Mouse (Mus musculus): ENCODE measurements around the gene Olfr558. TPM values are rescaled to one million over a fixed set of nuclear protein-coding genes. Genes with fewer than 3 reads are reported as not detected.

Gene Olfr558
- total and polyA plus RNA-seq, 2 experiments from 2014 or later: 1.2 to 2.2 TPM

DNA sequence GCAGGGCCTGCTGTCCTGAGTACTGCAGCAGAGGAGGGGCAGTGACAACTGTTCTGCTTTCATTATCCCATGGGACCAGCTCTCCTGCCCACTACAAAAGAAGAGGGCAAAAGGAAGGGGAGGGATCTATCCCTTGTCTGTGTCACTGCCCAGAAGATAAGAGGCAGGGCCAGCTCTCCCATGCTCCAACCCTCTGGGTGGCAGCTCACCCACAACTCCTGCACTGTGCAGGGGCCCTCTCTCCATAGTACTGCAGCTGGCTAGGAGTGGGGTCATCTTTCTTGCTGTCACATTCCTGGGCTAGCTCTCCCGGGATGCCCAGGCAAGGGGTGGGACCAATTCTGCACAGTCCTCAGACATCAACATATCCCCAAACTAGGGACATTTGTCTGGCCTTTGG lies 31.8 kb downstream of the Olfr558 start:
- TF ChIP-seq EP300 (IDR thresholded peaks at IDR 0.05; ENCODE audit: low read depth) (no peak), CTCF (IDR thresholded peaks at IDR 0.05; ENCODE audit: low read depth) (no peak)
- WGBS: 33% methylated on average over 1 of the region's 1 CpGs
- ATAC-seq (ENCODE audit: insufficient read depth, low read depth) (no peak), DNase-seq (ENCODE audit: low spot score) (no peak)
- Histone ChIP-seq H3K4me2 (ENCODE audit: low read depth, low read length) (no peak overlapping the region), H3K9me3 (replicated peaks; ENCODE audit: control insufficient read depth, low read length) (no peaks in the 10 kb centered on the region), H3K27ac (ENCODE audit: low read depth) (no peak overlapping the region), H3K4me3 (ENCODE audit: low read depth, low read length) (no peak overlapping the region), H3K27me3 (ENCODE audit: control insufficient read depth, insufficient read depth, low read length) (no peaks in the 10 kb centered on the region), H3K4me1 (ENCODE audit: control insufficient read depth, insufficient read depth) (no peaks in the 10 kb centered on the region), H3K36me3 (replicated peaks; ENCODE audit: control insufficient read depth, insufficient read depth, low read length) (no peaks in the 10 kb centered on the region), H3K9ac (replicated peaks; ENCODE audit: low read depth, low read length) (no peak overlapping the region)

DNA sequence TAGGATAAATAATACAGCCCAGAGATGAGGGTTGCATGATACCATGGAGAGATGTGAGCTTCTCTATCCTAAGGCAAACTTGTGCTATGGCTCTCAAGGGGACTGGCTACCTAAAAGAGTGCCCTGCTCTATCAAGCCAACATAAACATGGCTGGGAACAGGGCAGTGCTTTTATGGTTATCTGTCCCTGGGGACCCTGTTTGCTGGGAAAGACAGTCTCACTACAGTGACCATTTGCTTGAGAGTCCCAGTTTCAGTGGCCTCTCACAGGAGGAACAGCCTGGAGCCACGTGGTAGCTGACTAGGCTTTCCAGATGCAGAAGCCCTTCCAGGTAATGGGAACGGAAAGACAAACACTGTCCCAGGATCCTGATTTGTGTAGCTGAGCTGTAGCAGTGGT lies 35.7 kb downstream of the Olfr558 start:
- no peaks in the 10 kb centered on the region for H3K27me3 ChIP-seq (ENCODE audit: control insufficient read depth, insufficient read depth, low read length)
- H3K4me2 ChIP-seq (ENCODE audit: low read depth, low read length): no peak overlapping the region
- WGBS: 61% methylated on average over 2 of the region's 2 CpGs
- no peak overlapping the region for H3K4me3 ChIP-seq (ENCODE audit: low read depth, low read length)
- H3K27ac ChIP-seq (ENCODE audit: low read depth): no peak overlapping the region
- no peak overlapping the region for H3K9ac ChIP-seq (replicated peaks; ENCODE audit: low read depth, low read length)
- no peak for ATAC-seq (ENCODE audit: insufficient read depth, low read depth)
- no peaks in the 10 kb centered on the region for H3K9me3 ChIP-seq (replicated peaks; ENCODE audit: control insufficient read depth, low read length)
- no peak for DNase-seq (ENCODE audit: low spot score)
- H3K36me3 ChIP-seq (replicated peaks; ENCODE audit: control insufficient read depth, insufficient read depth, low read length): no peaks in the 10 kb centered on the region
- TF ChIP-seq EP300 (IDR thresholded peaks at IDR 0.05; ENCODE audit: low read depth) (no peak), CTCF (IDR thresholded peaks at IDR 0.05; ENCODE audit: low read depth) (peak; percentile 2; the same call in 1 of the 2 replicates)
- H3K4me1 ChIP-seq (ENCODE audit: control insufficient read depth, insufficient read depth): no peaks in the 10 kb centered on the region

DNA sequence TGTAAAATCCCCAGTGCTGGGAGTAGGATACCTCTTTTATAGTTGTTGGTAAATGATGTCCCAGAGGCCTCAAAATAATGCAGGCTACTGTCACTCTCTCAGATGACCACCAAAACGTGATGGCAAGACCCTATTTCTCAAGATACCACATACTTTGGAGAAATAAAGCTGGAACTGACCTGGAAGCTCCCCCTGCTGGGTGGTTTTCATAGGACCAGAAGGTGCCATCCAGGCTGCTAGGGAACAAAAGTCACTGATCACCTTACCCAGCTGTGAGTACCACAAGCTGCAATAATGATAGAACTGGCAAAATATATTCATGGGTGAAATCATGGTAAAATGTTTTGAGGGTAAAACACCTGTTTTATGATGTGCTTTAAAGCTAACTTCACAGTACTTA lies 50.1 kb downstream of the Olfr558 start:
- no peak overlapping the region for H3K27ac ChIP-seq (ENCODE audit: low read depth)
- ATAC-seq (ENCODE audit: insufficient read depth, low read depth): no peak
- H3K4me1 ChIP-seq (ENCODE audit: control insufficient read depth, insufficient read depth): no peaks in the 10 kb centered on the region
- no peak overlapping the region for H3K4me2 ChIP-seq (ENCODE audit: low read depth, low read length)
- H3K36me3 ChIP-seq (replicated peaks; ENCODE audit: control insufficient read depth, insufficient read depth, low read length): no peaks in the 10 kb centered on the region
- H3K27me3 ChIP-seq (ENCODE audit: control insufficient read depth, insufficient read depth, low read length): no peaks in the 10 kb centered on the region
- H3K9ac ChIP-seq (replicated peaks; ENCODE audit: low read depth, low read length): no peak overlapping the region
- TF ChIP-seq CTCF (IDR thresholded peaks at IDR 0.05; ENCODE audit: low read depth): peak; percentile 39
- TF ChIP-seq EP300 (IDR thresholded peaks at IDR 0.05; ENCODE audit: low read depth): no peak
- DNase-seq (ENCODE audit: low spot score): no peak
- no peak overlapping the region for H3K4me3 ChIP-seq (ENCODE audit: low read depth, low read length)
- H3K9me3 ChIP-seq (replicated peaks; ENCODE audit: control insufficient read depth, low read length): no peaks in the 10 kb centered on the region
- WGBS: 3% methylated on average over 1 of the region's 1 CpGs

DNA sequence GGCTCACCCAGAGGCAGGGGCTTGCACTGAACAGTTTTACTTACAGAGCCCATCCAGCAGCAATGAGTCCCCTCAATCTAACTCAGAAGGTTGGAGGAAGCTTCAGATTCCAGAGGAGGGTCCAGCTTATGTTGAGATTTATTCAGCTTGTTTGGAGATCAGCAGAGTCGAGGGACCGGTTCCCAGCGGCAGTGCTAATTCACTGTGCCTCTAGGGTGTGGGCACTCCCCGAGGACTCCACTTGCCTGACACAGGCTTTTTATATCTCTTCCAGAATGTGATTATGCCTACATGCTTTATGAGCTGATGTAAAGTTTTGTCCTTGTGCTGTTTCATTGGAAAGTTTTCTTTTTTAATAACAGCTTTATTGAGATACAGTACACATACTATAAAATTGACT lies 57.3 kb downstream of the Olfr558 start, which contains the start of the genes Olfr560 and Olfr78:
Gene Olfr560 (minus strand): TSS at position 101 of the 400 bp plus-strand sequence.
Gene Olfr78 (minus strand): TSS at position 206 of the 400 bp plus-strand sequence.
- H3K4me3 ChIP-seq (ENCODE audit: low read depth, low read length): no peak within 1 kb of the TSS
- H3K4me1 ChIP-seq (ENCODE audit: control insufficient read depth, insufficient read depth): no peaks in the 10 kb centered on the region
- no peak within 1 kb of the TSS for H3K9ac ChIP-seq (replicated peaks; ENCODE audit: low read depth, low read length)
- DNase-seq (ENCODE audit: low spot score): no peak
- no peaks in the 10 kb centered on the region for H3K9me3 ChIP-seq (replicated peaks; ENCODE audit: control insufficient read depth, low read length)
- H3K36me3 ChIP-seq (replicated peaks; ENCODE audit: control insufficient read depth, insufficient read depth, low read length): no peaks in the 10 kb centered on the region
- 68% methylated on average over 4 of the region's 4 CpGs for WGBS
- no peak within 1 kb of the TSS for H3K27ac ChIP-seq (ENCODE audit: low read depth)
- TF ChIP-seq CTCF (IDR thresholded peaks at IDR 0.05; ENCODE audit: low read depth) (no peak), EP300 (IDR thresholded peaks at IDR 0.05; ENCODE audit: low read depth) (no peak)
- ATAC-seq (ENCODE audit: insufficient read depth, low read depth): no peak
- H3K27me3 ChIP-seq (ENCODE audit: control insufficient read depth, insufficient read depth, low read length): no peaks in the 10 kb centered on the region
- H3K4me2 ChIP-seq (ENCODE audit: low read depth, low read length): no peak within 1 kb of the TSS

Other genes starting within 250 kb of the Olfr558 start
- not detected in 2 replicates for gene Olfr543, start 220.5 kb upstream of the Olfr558 start, total RNA-seq (2014; rRNA removed; ENCODE audit: low replicate concordance)
- gene Olfr543, start 220.5 kb upstream of the Olfr558 start, polyA plus RNA-seq (2015; fragmentation: Nextera tagmentation; extraction: Ambion mirVana): not detected in 2 replicates
- gene Olfr544, start 213.9 kb upstream of the Olfr558 start, total RNA-seq (2014; rRNA removed; ENCODE audit: low replicate concordance): not detected in 2 replicates
- gene Olfr544, start 213.9 kb upstream of the Olfr558 start, polyA plus RNA-seq (2015; fragmentation: Nextera tagmentation; extraction: Ambion mirVana): not detected in 2 replicates
- not detected in 2 replicates for gene Olfr545, start 202.6 kb upstream of the Olfr558 start, total RNA-seq (2014; rRNA removed; ENCODE audit: low replicate concordance)
- not detected in 2 replicates for gene Olfr545, start 202.6 kb upstream of the Olfr558 start, polyA plus RNA-seq (2015; fragmentation: Nextera tagmentation; extraction: Ambion mirVana)
- gene Olfr547, start 167.5 kb upstream of the Olfr558 start, total RNA-seq (2014; rRNA removed; ENCODE audit: low replicate concordance): not detected in 2 replicates
- gene Olfr547, start 167.5 kb upstream of the Olfr558 start, polyA plus RNA-seq (2015; fragmentation: Nextera tagmentation; extraction: Ambion mirVana): not detected in 2 replicates
- not detected in 2 replicates for gene Olfr548-ps1, start 161.3 kb upstream of the Olfr558 start, total RNA-seq (2014; rRNA removed; ENCODE audit: low replicate concordance)
- gene Olfr548-ps1, start 161.3 kb upstream of the Olfr558 start, polyA plus RNA-seq (2015; fragmentation: Nextera tagmentation; extraction: Ambion mirVana): not detected in 2 replicates
- gene Olfr549, start 152.3 kb upstream of the Olfr558 start, total RNA-seq (2014; rRNA removed; ENCODE audit: low replicate concordance): not detected in 2 replicates
- not detected in 2 replicates for gene Olfr549, start 152.3 kb upstream of the Olfr558 start, polyA plus RNA-seq (2015; fragmentation: Nextera tagmentation; extraction: Ambion mirVana)
- gene Trim21, start 136.7 kb upstream of the Olfr558 start, total RNA-seq (2014; rRNA removed; ENCODE audit: low replicate concordance): 4.0 and 5.6 TPM in 2 replicates
- gene Trim21, start 136.7 kb upstream of the Olfr558 start, polyA plus RNA-seq (2015; fragmentation: Nextera tagmentation; extraction: Ambion mirVana): 0.22 and 0.32 TPM in 2 replicates
- not detected in 2 replicates for gene Olfr550, start 130.8 kb upstream of the Olfr558 start, total RNA-seq (2014; rRNA removed; ENCODE audit: low replicate concordance)
- not detected in 2 replicates for gene Olfr550, start 130.8 kb upstream of the Olfr558 start, polyA plus RNA-seq (2015; fragmentation: Nextera tagmentation; extraction: Ambion mirVana)
- gene Olfr551, start 110.3 kb upstream of the Olfr558 start, total RNA-seq (2014; rRNA removed; ENCODE audit: low replicate concordance): not detected in 2 replicates
- gene Olfr551, start 110.3 kb upstream of the Olfr558 start, polyA plus RNA-seq (2015; fragmentation: Nextera tagmentation; extraction: Ambion mirVana): not detected in 2 replicates
- gene Olfr552, start 104.4 kb upstream of the Olfr558 start, total RNA-seq (2014; rRNA removed; ENCODE audit: low replicate concordance): not detected in 2 replicates
- not detected in 2 replicates for gene Olfr552, start 104.4 kb upstream of the Olfr558 start, polyA plus RNA-seq (2015; fragmentation: Nextera tagmentation; extraction: Ambion mirVana)
- gene Olfr553, start 84.0 kb upstream of the Olfr558 start, total RNA-seq (2014; rRNA removed; ENCODE audit: low replicate concordance): not detected in 2 replicates
- not detected in 2 replicates for gene Olfr553, start 84.0 kb upstream of the Olfr558 start, polyA plus RNA-seq (2015; fragmentation: Nextera tagmentation; extraction: Ambion mirVana)
- not detected in 2 replicates for gene Olfr554, start 63.8 kb upstream of the Olfr558 start, total RNA-seq (2014; rRNA removed; ENCODE audit: low replicate concordance)
- not detected in 2 replicates for gene Olfr554, start 63.8 kb upstream of the Olfr558 start, polyA plus RNA-seq (2015; fragmentation: Nextera tagmentation; extraction: Ambion mirVana)
- not detected in 2 replicates for gene Olfr555, start 43.4 kb upstream of the Olfr558 start, total RNA-seq (2014; rRNA removed; ENCODE audit: low replicate concordance)
- gene Olfr555, start 43.4 kb upstream of the Olfr558 start, polyA plus RNA-seq (2015; fragmentation: Nextera tagmentation; extraction: Ambion mirVana): not detected in 2 replicates
- gene Olfr556, start 37.3 kb upstream of the Olfr558 start, total RNA-seq (2014; rRNA removed; ENCODE audit: low replicate concordance): not detected in 2 replicates
- not detected in 2 replicates for gene Olfr556, start 37.3 kb upstream of the Olfr558 start, polyA plus RNA-seq (2015; fragmentation: Nextera tagmentation; extraction: Ambion mirVana)
- gene Trim68, start 14.9 kb upstream of the Olfr558 start, total RNA-seq (2014; rRNA removed; ENCODE audit: low replicate concordance): 10.0 and 22.4 TPM in 2 replicates
- 8.3 and 8.9 TPM in 2 replicates for gene Trim68, start 14.9 kb upstream of the Olfr558 start, polyA plus RNA-seq (2015; fragmentation: Nextera tagmentation; extraction: Ambion mirVana)
- not detected in 2 replicates for gene Olfr557, start 6.3 kb upstream of the Olfr558 start, total RNA-seq (2014; rRNA removed; ENCODE audit: low replicate concordance)
- not detected in 2 replicates for gene Olfr557, start 6.3 kb upstream of the Olfr558 start, polyA plus RNA-seq (2015; fragmentation: Nextera tagmentation; extraction: Ambion mirVana)
- gene Olfr33, start 16.9 kb downstream of the Olfr558 start, total RNA-seq (2014; rRNA removed; ENCODE audit: low replicate concordance): not detected in 2 replicates
- gene Olfr33, start 16.9 kb downstream of the Olfr558 start, polyA plus RNA-seq (2015; fragmentation: Nextera tagmentation; extraction: Ambion mirVana): not detected in 2 replicates
- gene Olfr559, start 25.3 kb downstream of the Olfr558 start, total RNA-seq (2014; rRNA removed; ENCODE audit: low replicate concordance): not detected in 2 replicates
- gene Olfr559, start 25.3 kb downstream of the Olfr558 start, polyA plus RNA-seq (2015; fragmentation: Nextera tagmentation; extraction: Ambion mirVana): not detected in 2 replicates
- not detected in 2 replicates for gene Olfr560, start 57.2 kb downstream of the Olfr558 start, total RNA-seq (2014; rRNA removed; ENCODE audit: low replicate concordance)
- gene Olfr560, start 57.2 kb downstream of the Olfr558 start, polyA plus RNA-seq (2015; fragmentation: Nextera tagmentation; extraction: Ambion mirVana): not detected in 2 replicates
- 1.0 and 4.1 TPM in 2 replicates for gene Olfr78, start 57.3 kb downstream of the Olfr558 start, total RNA-seq (2014; rRNA removed; ENCODE audit: low replicate concordance)
- gene Olfr78, start 57.3 kb downstream of the Olfr558 start, polyA plus RNA-seq (2015; fragmentation: Nextera tagmentation; extraction: Ambion mirVana): 0.34 and 0.60 TPM in 2 replicates
- not detected in 2 replicates for gene Olfr561, start 69.0 kb downstream of the Olfr558 start, total RNA-seq (2014; rRNA removed; ENCODE audit: low replicate concordance)
- gene Olfr561, start 69.0 kb downstream of the Olfr558 start, polyA plus RNA-seq (2015; fragmentation: Nextera tagmentation; extraction: Ambion mirVana): not detected in 2 replicates
- gene Olfr564, start 101.3 kb downstream of the Olfr558 start, total RNA-seq (2014; rRNA removed; ENCODE audit: low replicate concordance): not detected in 2 replicates
- not detected in 2 replicates for gene Olfr564, start 101.3 kb downstream of the Olfr558 start, polyA plus RNA-seq (2015; fragmentation: Nextera tagmentation; extraction: Ambion mirVana)
- not detected in 2 replicates for gene Olfr566, start 156.6 kb downstream of the Olfr558 start, total RNA-seq (2014; rRNA removed; ENCODE audit: low replicate concordance)
- not detected in 2 replicates for gene Olfr566, start 156.6 kb downstream of the Olfr558 start, polyA plus RNA-seq (2015; fragmentation: Nextera tagmentation; extraction: Ambion mirVana)
- not detected in 2 replicates for gene Olfr568, start 174.9 kb downstream of the Olfr558 start, total RNA-seq (2014; rRNA removed; ENCODE audit: low replicate concordance)
- not detected in 2 replicates for gene Olfr568, start 174.9 kb downstream of the Olfr558 start, polyA plus RNA-seq (2015; fragmentation: Nextera tagmentation; extraction: Ambion mirVana)
- not detected in 2 replicates for gene Olfr569, start 188.7 kb downstream of the Olfr558 start, total RNA-seq (2014; rRNA removed; ENCODE audit: low replicate concordance)
- gene Olfr569, start 188.7 kb downstream of the Olfr558 start, polyA plus RNA-seq (2015; fragmentation: Nextera tagmentation; extraction: Ambion mirVana): not detected in 2 replicates
- gene Olfr570, start 192.4 kb downstream of the Olfr558 start, total RNA-seq (2014; rRNA removed; ENCODE audit: low replicate concordance): not detected in 2 replicates
- gene Olfr570, start 192.4 kb downstream of the Olfr558 start, polyA plus RNA-seq (2015; fragmentation: Nextera tagmentation; extraction: Ambion mirVana): not detected in 2 replicates
- gene Olfr571, start 215.3 kb downstream of the Olfr558 start, total RNA-seq (2014; rRNA removed; ENCODE audit: low replicate concordance): not detected in 2 replicates
- not detected in 2 replicates for gene Olfr571, start 215.3 kb downstream of the Olfr558 start, polyA plus RNA-seq (2015; fragmentation: Nextera tagmentation; extraction: Ambion mirVana)
- not detected in 2 replicates for gene Olfr572, start 222.2 kb downstream of the Olfr558 start, total RNA-seq (2014; rRNA removed; ENCODE audit: low replicate concordance)
- gene Olfr572, start 222.2 kb downstream of the Olfr558 start, polyA plus RNA-seq (2015; fragmentation: Nextera tagmentation; extraction: Ambion mirVana): not detected in 2 replicates
- not detected in 2 replicates for gene Olfr573-ps1, start 240.4 kb downstream of the Olfr558 start, total RNA-seq (2014; rRNA removed; ENCODE audit: low replicate concordance)
- not detected in 2 replicates for gene Olfr573-ps1, start 240.4 kb downstream of the Olfr558 start, polyA plus RNA-seq (2015; fragmentation: Nextera tagmentation; extraction: Ambion mirVana)
- gene Olfr574, start 246.3 kb downstream of the Olfr558 start, total RNA-seq (2014; rRNA removed; ENCODE audit: low replicate concordance): not detected in 2 replicates
- gene Olfr574, start 246.3 kb downstream of the Olfr558 start, polyA plus RNA-seq (2015; fragmentation: Nextera tagmentation; extraction: Ambion mirVana): not detected in 2 replicates